Mouse (Mus musculus): ENCODE measurements at regions not wholly inside any gene's neighbourhood (a gene's known extent, or its start where the extent isn't known, plus 50 kb on each side); places are given as distances from the start of the nearest gene placed in this dataset.

- no peak for DNase-seq (ENCODE audit: inconsistent ontology term)
Measured at GRCm38 (mm10) chr4:93450831-93451230, 115.5 kb upstream of the Tusc1 start.

DNA sequence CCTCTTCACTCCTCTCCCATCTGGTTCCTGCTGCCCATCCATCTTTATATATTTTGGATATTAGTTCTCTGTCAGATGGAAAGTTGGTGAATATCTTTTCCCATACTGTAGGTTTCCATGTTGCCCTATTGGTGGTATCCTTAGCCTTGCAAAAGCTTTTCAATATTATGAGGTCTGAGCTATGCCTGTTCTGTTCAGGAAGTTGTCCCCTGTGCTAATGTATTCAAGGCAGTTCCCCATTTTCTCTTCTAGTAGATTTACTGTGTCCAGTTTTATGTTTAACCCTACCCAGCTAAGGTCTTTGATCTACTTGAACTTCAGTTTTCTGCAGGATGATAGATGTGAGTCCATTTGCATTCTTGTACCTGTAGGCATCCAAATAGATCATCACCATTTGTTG is 109.4 kb upstream of the Tusc1 start:
- DNase-seq (ENCODE audit: inconsistent ontology term), result no peak

GRCm38 (mm10) chr4:93438587-93439336 is 103.5 kb upstream of the Tusc1 start:
- DNase-seq (ENCODE audit: inconsistent ontology term), result peak; percentile 6

DNA sequence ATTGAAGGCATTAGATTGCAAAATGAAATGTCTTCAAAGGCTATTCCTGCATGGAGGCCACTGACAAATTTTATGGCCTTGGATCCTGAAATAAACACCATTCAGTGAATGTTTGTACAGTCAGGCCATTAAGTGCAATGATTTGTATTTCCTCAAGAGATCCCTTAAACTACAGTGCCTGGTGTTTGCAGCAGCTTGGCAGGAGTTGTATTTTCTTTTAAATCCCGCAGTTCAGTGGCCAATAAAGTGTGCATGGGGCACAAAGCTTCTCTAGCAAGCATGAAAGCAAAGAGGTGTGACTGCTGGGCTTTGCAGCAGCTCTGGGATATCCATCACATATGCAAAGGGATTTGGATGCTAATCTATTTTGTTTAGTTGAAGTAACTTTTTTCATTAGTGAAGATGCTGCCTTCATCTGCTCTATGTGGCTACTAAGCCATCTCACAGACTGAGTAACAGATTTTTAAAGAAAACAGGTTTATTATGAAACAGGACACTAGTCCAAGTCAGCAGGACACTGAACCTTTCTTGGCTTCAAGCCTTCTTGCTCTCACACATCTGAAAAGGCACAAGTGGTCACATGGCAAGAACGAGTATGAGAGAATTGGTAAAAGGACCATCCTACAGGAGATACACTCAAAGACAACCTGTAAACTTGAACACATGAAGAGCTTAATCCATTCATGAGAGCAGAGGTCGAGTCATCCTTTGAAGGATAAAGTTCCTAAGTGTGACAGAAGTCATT is 102.2 kb upstream of the Tusc1 start:
- DNase-seq (ENCODE audit: inconsistent ontology term), result no peak

- no peak for DNase-seq (ENCODE audit: inconsistent ontology term)
Measured at GRCm38 (mm10) chr4:93412695-93413094, 77.4 kb upstream of the Tusc1 start.

DNA sequence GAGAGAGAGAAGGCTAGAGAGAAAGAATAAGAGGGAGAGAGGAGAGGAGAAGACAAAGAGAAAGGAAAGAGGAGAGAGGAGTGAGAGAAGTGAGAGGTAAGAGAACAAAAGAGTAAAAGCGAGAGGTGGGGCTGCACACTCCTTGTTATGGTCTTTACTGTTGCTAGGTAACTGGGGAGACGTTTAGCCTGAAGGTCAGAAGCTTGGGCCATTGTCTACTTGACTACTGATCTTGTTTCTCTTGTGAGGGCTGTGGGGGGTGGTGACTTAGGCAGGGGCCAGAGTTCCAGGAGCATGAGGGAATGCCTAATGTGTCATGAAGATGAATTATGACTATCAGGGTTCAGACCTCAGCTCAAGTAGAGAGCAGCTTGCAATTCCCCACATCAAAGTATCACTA is 71.6 kb upstream of the Tusc1 start:
- DNase-seq (ENCODE audit: inconsistent ontology term), result no peak

- DNase-seq (ENCODE audit: inconsistent ontology term), result no peak
Measured at GRCm38 (mm10) chr4:93400579-93400978, 65.3 kb upstream of the Tusc1 start.
